In genomic region chr6:94225091-94225490, GRCm38 (mm10) we compare ENCODE assay signal across 9 mouse cellular contexts. TPM values are rescaled to one million over a fixed set of nuclear protein-coding genes. Genes with fewer than 3 reads are reported as not detected.
DNase-seq lines count a peak whose midpoint lies in the region; ATAC-seq and TF ChIP-seq lines count a peak whose summit lies in the region.
"Had no signal": no experiment of that assay in that cellular context is flagged by ENCODE, and none has a peak within 500 bp of the region (broad histone marks: within the 10 kb centered on the region; RNA-seq: fewer than 3 reads in every experiment).

No protein-coding gene starts in this region.

- 39% methylated on average over 6 of the region's 6 CpGs for WGBS in intestine, embryonic 15.5 days
- 26% methylated on average over 6 of the region's 6 CpGs for WGBS in intestine, postnatal 0 days
- 33% methylated on average over 6 of the region's 6 CpGs for whole genome bisulfite sequencing in heart, embryonic 16.5 days

- H3K4me1 ChIP-seq in intestine, embryonic 15.5 days (replicated peaks), result peaks cover 21% of the 10 kb centered on the region
- H3K4me1 ChIP-seq in intestine, postnatal 0 days (replicated peaks; ENCODE audit: control insufficient read depth, insufficient read depth, low read length), result 0 out of 2 replicates have a peak, but pooled peaks cover 2% of the 10 kb centered on the region
- H3K4me1 ChIP-seq in heart, embryonic 16.5 days (ENCODE audit: control insufficient read depth, insufficient read depth, low read length), result peaks cover 36% of the 10 kb centered on the region

- DNase-seq in Muller cell, postnatal 12 days (ENCODE audit: inconsistent ontology term), result peak; percentile 89
- DNase-seq in adrenal gland, adult 2 months, result peak; percentile 74
- no peak for DNase-seq in layer of hippocampus, postnatal 25 days (ENCODE audit: extremely low spot score in 1 of 2, low spot score in 1 of 2)
- DNase-seq in layer of hippocampus, adult 9-10 months (ENCODE audit: low spot score), result no peak

- no peaks in the 10 kb centered on the region for H3K36me3 ChIP-seq in intestine, embryonic 15.5 days
- no peaks in the 10 kb centered on the region for H3K36me3 ChIP-seq in intestine, postnatal 0 days (ENCODE audit: control insufficient read depth, insufficient read depth)
- no peaks in the 10 kb centered on the region for H3K36me3 ChIP-seq in heart, embryonic 16.5 days (ENCODE audit: control insufficient read depth, insufficient read depth)
- H3K36me3 ChIP-seq: limb, embryonic 12.5 days had no signal

- no peaks in the 10 kb centered on the region for H3K9me3 ChIP-seq in intestine, embryonic 15.5 days
- no peaks in the 10 kb centered on the region for H3K9me3 ChIP-seq in intestine, postnatal 0 days (ENCODE audit: control insufficient read depth)
- no peaks in the 10 kb centered on the region for H3K9me3 ChIP-seq in heart, embryonic 16.5 days (replicated peaks; ENCODE audit: control insufficient read depth, low read length)
- H3K9me3 ChIP-seq: limb, embryonic 12.5 days had no signal

- no peaks in the 10 kb centered on the region for H3K27me3 ChIP-seq in intestine, embryonic 15.5 days (replicated peaks)
- H3K27me3 ChIP-seq in intestine, postnatal 0 days (replicated peaks; ENCODE audit: control insufficient read depth, insufficient read depth, low read length), result no peaks in the 10 kb centered on the region
- no peaks in the 10 kb centered on the region for H3K27me3 ChIP-seq in heart, embryonic 16.5 days (ENCODE audit: control insufficient read depth, insufficient read depth, low read length)
- H3K27me3 ChIP-seq: limb, embryonic 12.5 days had no signal

- H3K9ac ChIP-seq in intestine, embryonic 15.5 days, result no peak overlapping the region
- H3K9ac ChIP-seq in intestine, postnatal 0 days (ENCODE audit: low read depth, low read length), result no peak overlapping the region
- 0 out of 2 replicates have a peak overlapping the region, but pooled peaks have one; percentile 10 for H3K9ac ChIP-seq in heart, embryonic 16.5 days (ENCODE audit: low read length)
- H3K9ac ChIP-seq: limb, embryonic 12.5 days had no signal

- H3K4me2 ChIP-seq in intestine, embryonic 15.5 days (replicated peaks), result 0 out of 2 replicates have a peak overlapping the region, but pooled peaks have one; percentile 12
- H3K4me2 ChIP-seq in intestine, postnatal 0 days (replicated peaks; ENCODE audit: low read depth), result no peak overlapping the region
- peak overlapping the region; percentile 26; the same call in 1 of the 2 replicates for H3K4me2 ChIP-seq in heart, embryonic 16.5 days (ENCODE audit: low read depth, low read length)
- H3K4me2 ChIP-seq: limb, embryonic 12.5 days had no signal

- no peak for TF ChIP-seq CTCF in intestine, postnatal 0 days (IDR thresholded peaks at IDR 0.05; ENCODE audit: low read depth)

- peak overlapping the region; percentile 23; the same call in 1 of the 2 replicates for H3K27ac ChIP-seq in intestine, embryonic 15.5 days
- H3K27ac ChIP-seq in intestine, postnatal 0 days (ENCODE audit: low read depth, low read length), result no peak overlapping the region
- H3K27ac ChIP-seq in heart, embryonic 16.5 days (ENCODE audit: low read length), result peak overlapping the region; percentile 51
- H3K27ac ChIP-seq: limb, embryonic 12.5 days had no signal

- no peak overlapping the region for H3K4me3 ChIP-seq in intestine, embryonic 15.5 days (replicated peaks)
- H3K4me3 ChIP-seq in intestine, postnatal 0 days (ENCODE audit: low read depth, low read length), result no peak overlapping the region
- H3K4me3 ChIP-seq in heart, embryonic 16.5 days (ENCODE audit: low read length), result no peak overlapping the region
- H3K4me3 ChIP-seq: erythroblast, embryonic 14.5 days; limb, embryonic 12.5 days had no signal

- ATAC-seq in intestine, embryonic 15.5 days, result peak; percentile 40
- ATAC-seq in intestine, postnatal 0 days, result no peak
- peak; percentile 29; the same call in 1 of the 2 replicates for ATAC-seq in heart, embryonic 16.5 days (replicated peaks; ENCODE audit: extremely low read depth, insufficient read depth, low FRiP score)

RNA-seq across cellular contexts. Expression of gene Magi1, which starts 58.6 kb away (rescaled TPM):
- 10.1 and 10.2 TPM in 2 replicates for polyA plus RNA-seq in intestine, embryonic 15.5 days (2015; fragmentation: Nextera tagmentation; extraction: Ambion mirVana)
- 4.2 and 5.4 TPM in 2 replicates for polyA plus RNA-seq in intestine, postnatal 0 days (2015; fragmentation: Nextera tagmentation; extraction: Ambion mirVana)
- total RNA-seq in adrenal gland, adult 2 months (2021), result 10 to 100 TPM; 10.8 to 27.3 TPM
- polyA plus RNA-seq in adrenal gland, adult 2 months (2012; rRNA removed), result 1.6 and 2.4 TPM in 2 replicates
- 6.3 and 7.2 TPM in 2 replicates for polyA plus RNA-seq in heart, embryonic 16.5 days (2015; fragmentation: Nextera tagmentation; extraction: Ambion mirVana)
- total RNA-seq in layer of hippocampus, postnatal 25 days (2021), result 10 to 100 TPM; 43.0 to 57.4 TPM

Comparison
In these comparisons a context has a peak if more than half of its experiments do, and no peak if none do; other contexts are left out.
1. DNase-seq: peak in Muller cell, postnatal 12 days (single experiment) and adrenal gland, adult 2 months (single experiment); none in layer of hippocampus, postnatal 25 days (0 of 2) and layer of hippocampus, adult 9-10 months (single experiment).